Mouse (Mus musculus): ENCODE results near the gene Lrrc9. TPM values are rescaled to one million over a fixed set of nuclear protein-coding genes. Genes with fewer than 3 reads are reported as not detected.

Gene Lrrc9
- 0.13 TPM in 1 of 2 replicates, not detected in the other for polyA plus RNA-seq (2015; fragmentation: Nextera tagmentation; extraction: Ambion mirVana)

GRCm38 (mm10) chr12:72441839-72442576, at the start of gene Lrrc9:
Gene Lrrc9, plus strand, starts transcription at chr12:72441866.

DNA sequence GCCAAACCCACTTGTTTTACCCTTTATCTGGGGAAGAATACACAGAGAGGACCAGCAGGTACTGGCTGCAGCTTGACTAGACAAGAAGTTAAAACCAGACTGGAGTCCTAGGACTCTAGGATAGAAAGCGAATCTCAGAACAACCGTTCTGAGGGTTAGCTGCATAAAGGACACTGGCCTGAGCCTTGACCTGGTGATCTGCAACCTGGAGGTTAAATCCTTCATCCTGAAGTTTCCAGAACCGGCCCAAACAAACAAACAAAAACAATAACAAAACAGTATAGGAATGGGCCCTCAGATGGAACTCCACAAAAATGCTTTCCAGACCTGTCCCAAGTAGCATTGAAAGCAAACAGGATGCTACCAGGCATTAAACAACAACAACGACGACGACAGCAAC, 32.7 kb upstream of the Lrrc9 start, which contains the start of gene Rtn1:
TSS of gene Rtn1 (minus strand) at position 101 of the 400 bp plus-strand sequence.

DNA sequence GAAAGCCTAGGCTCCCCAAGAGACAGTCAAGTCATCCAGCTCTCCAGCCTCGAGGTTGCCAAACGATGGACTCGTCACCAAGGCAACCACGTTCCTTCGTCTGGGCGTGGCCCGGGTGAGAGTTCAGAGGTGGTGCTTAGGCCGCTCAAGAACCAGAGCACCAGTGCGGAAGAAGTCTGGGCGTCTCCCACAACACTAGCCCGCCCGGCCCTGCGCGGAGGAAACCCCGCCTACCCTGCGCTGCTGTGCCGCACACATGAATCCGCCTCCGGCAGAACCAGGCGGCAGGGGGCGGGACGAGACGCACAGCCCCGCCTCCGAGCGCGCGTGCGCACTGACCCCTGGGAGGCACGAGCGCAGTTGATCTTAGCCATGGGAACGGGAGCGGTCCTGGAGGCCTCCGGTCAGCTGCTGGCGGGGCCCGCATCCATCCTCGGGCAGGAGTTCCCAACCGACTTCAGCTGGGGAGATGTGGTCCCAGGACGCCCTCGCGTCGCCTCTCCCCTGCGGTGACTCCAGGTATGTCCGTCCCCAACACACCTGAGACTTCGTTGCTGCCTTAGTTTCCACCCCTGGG, 94.4 kb downstream of the Lrrc9 start, which contains the start of gene Pcnx4:
TSS of gene Pcnx4 (plus strand) at position 363 of the 577 bp plus-strand sequence.

Other genes starting within 250 kb of the Lrrc9 start
- gene Rtn1, start 32.8 kb upstream of the Lrrc9 start, polyA plus RNA-seq (2015; fragmentation: Nextera tagmentation; extraction: Ambion mirVana): 1.9 and 2.5 TPM in 2 replicates
- 2.5 and 2.7 TPM in 2 replicates for gene Pcnx4, start 94.5 kb downstream of the Lrrc9 start, polyA plus RNA-seq (2015; fragmentation: Nextera tagmentation; extraction: Ambion mirVana)
- gene Gm4756, start 207.8 kb downstream of the Lrrc9 start, polyA plus RNA-seq (2015; fragmentation: Nextera tagmentation; extraction: Ambion mirVana): not detected in 2 replicates
- gene Dhrs7, start 223.0 kb downstream of the Lrrc9 start, polyA plus RNA-seq (2015; fragmentation: Nextera tagmentation; extraction: Ambion mirVana): 49.2 and 62.6 TPM in 2 replicates

Measured in spleen, postnatal 0 days (tissue).